Mouse (Mus musculus): ENCODE results near the gene Fpr-rs7.

Gene Fpr-rs7

DNA sequence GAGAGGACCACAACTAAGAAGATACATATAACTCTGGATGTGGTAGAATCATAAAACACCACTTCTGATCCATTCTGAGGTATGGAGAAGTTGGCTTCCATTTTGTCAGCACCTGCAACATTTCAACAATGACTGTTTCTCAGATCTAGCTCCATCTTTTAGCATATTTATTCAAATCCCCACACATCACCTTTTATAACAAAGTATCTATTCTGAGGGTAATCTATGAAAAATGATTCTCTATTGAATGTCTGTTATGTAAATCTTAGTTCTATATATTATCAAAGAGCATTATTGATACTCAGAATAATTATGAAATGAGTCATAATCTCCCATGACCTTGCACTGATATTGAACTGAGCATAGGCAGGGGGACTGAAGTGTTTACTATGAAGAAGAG is at the start of gene Fpr-rs7:
TSS of gene Fpr-rs7 (minus strand) at position 101 of the 400 bp plus-strand sequence.
- no peak for DNase-seq

DNA sequence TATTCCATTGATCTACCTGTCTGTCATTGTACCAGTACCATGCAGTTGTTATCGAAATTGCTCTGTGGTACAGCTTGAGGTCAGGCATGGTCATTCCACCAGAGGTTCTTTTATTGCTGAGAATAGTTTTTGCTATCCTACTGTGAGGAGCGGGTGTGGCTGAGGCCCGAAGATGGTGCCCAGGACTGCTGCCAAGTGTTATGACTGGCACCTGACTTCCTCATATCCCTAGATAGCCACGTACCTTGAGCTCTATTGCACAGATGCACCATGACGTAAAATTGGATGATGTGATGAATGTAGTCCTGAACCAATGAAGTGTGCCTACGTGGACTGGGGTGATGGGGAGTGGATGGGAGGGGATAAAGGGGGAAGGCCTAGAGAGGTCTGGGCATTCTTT is 39.9 kb downstream of the Fpr-rs7 start:
- DNase-seq: no peak

DNA sequence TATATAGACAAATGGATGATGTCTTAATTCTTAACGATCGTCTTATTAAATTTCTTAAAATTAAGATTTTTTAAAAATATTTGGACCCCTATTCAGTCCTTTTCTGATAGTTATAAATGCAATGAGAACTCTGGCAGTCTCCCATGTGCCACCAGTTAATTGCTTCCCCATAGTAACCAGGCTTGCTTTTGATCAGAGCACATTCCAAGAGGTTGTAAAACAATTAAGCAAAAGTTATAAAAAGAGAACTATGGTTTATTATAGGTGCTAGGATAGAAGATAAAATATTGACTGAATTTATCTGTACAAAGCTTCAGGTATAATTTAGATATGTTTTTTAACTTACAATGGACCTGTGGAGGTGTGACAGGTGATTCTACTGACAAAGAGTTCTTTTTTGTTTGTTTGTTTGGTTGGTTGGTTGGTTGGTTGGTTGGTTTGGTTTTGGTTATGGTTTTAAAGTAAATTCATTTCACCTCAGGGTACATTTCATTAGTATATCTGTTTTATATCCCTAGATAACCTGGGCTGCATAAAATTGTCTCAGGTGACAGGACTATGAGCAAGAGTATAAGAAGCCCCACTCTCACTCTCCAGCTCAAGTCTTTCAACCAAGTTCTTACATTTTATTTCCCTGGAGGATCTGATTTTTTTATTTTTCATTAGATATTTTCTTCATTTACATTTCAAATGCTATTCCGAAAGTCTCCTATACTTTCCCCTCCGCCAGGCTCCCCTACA is 42.2 kb downstream of the Fpr-rs7 start:
- no peak for DNase-seq

Data from cerebellum, adult 9-11 months (tissue).